9 mouse cellular contexts compared by ENCODE assay signal in genomic region chr15:79527192-79527591, GRCm38 (mm10). TPM values are rescaled to one million over a fixed set of nuclear protein-coding genes. Genes with fewer than 3 reads are reported as not detected.
A peak's percentile ranks its signal among the peaks of the same experiment; 100 is the strongest.
DNase-seq lines count a peak whose midpoint lies in the region; ATAC-seq and TF ChIP-seq lines count a peak whose summit lies in the region.
"Had no signal": no experiment of that assay in that cellular context is flagged by ENCODE, and none has a peak within 500 bp of the region (broad histone marks: within the 10 kb centered on the region; RNA-seq: fewer than 3 reads in every experiment).

No protein-coding gene starts in this region.

- no peaks in the 10 kb centered on the region for H3K4me1 ChIP-seq in heart, embryonic 10.5 days
- H3K4me1 ChIP-seq in midbrain, embryonic 12.5 days: no peaks in the 10 kb centered on the region
- H3K4me1 ChIP-seq in midbrain, postnatal 0 days (ENCODE audit: insufficient read depth, low read length): no peaks in the 10 kb centered on the region

- no peak overlapping the region for H3K9ac ChIP-seq in midbrain, embryonic 12.5 days (replicated peaks)
- no peak overlapping the region for H3K9ac ChIP-seq in midbrain, postnatal 0 days (replicated peaks; ENCODE audit: low read length, poor library complexity, severe bottlenecking)

- H3K9me3 ChIP-seq in heart, embryonic 10.5 days: no peaks in the 10 kb centered on the region
- H3K9me3 ChIP-seq in midbrain, embryonic 12.5 days: no peaks in the 10 kb centered on the region
- no peaks in the 10 kb centered on the region for H3K9me3 ChIP-seq in midbrain, postnatal 0 days (ENCODE audit: low read length)

- H3K27me3 ChIP-seq in heart, embryonic 10.5 days (ENCODE audit: insufficient read depth, poor library complexity, severe bottlenecking): no peaks in the 10 kb centered on the region
- no peaks in the 10 kb centered on the region for H3K27me3 ChIP-seq in midbrain, embryonic 12.5 days
- H3K27me3 ChIP-seq in midbrain, postnatal 0 days (ENCODE audit: insufficient read depth, low read length): no peaks in the 10 kb centered on the region

- TF ChIP-seq CTCF in midbrain, postnatal 0 days (IDR thresholded peaks at IDR 0.05): no peak

- peaks cover 82% of the 10 kb centered on the region for H3K36me3 ChIP-seq in heart, embryonic 10.5 days
- peaks cover 63% of the 10 kb centered on the region for H3K36me3 ChIP-seq in midbrain, embryonic 12.5 days
- H3K36me3 ChIP-seq in midbrain, postnatal 0 days (ENCODE audit: insufficient read depth, low read length): peaks cover 42% of the 10 kb centered on the region

- no peak overlapping the region for H3K4me2 ChIP-seq in midbrain, embryonic 12.5 days (replicated peaks)
- H3K4me2 ChIP-seq in midbrain, postnatal 0 days (ENCODE audit: low read depth, low read length, poor library complexity, severe bottlenecking): no peak overlapping the region

- peak; percentile 68 for DNase-seq in heart, embryonic 10.5 days (ENCODE audit: low spot score)
- DNase-seq in heart, postnatal 4 days: no peak
- DNase-seq in midbrain, postnatal 0 days (ENCODE audit: low spot score): no peak
- peak; percentile 79 for DNase-seq in cerebellum, adult 9-11 months
- no peak for DNase-seq in right cerebral cortex, postnatal 36 days (ENCODE audit: low spot score in 2 of 2)
- DNase-seq in spleen, adult 12 weeks (ENCODE audit: low spot score): no peak
- DNase-seq: adrenal gland, postnatal 36 days had no signal

- no peak overlapping the region for H3K4me3 ChIP-seq in heart, embryonic 10.5 days
- no peak overlapping the region for H3K4me3 ChIP-seq in midbrain, embryonic 12.5 days
- no peak overlapping the region for H3K4me3 ChIP-seq in midbrain, postnatal 0 days (ENCODE audit: low read depth, low read length)

- 0 out of 2 replicates have a peak, but pooled peaks have one; percentile 36 for ATAC-seq in midbrain, embryonic 12.5 days (ENCODE audit: low FRiP score, low read depth)
- ATAC-seq in midbrain, postnatal 0 days (ENCODE audit: low FRiP score): no peak
- 0 out of 2 replicates have a peak, but pooled peaks have one; percentile 19 for ATAC-seq in megakaryocyte progenitor cell, adult 5-6 weeks (replicated peaks; ENCODE audit: poor library complexity)

- no peak overlapping the region for H3K27ac ChIP-seq in heart, embryonic 10.5 days
- H3K27ac ChIP-seq in midbrain, embryonic 12.5 days (replicated peaks): no peak overlapping the region
- no peak overlapping the region for H3K27ac ChIP-seq in midbrain, postnatal 0 days (ENCODE audit: low read depth, low read length)

- 79% methylated on average over 4 of the region's 4 CpGs for WGBS in heart, embryonic 10.5 days
- WGBS in midbrain, embryonic 12.5 days: 76% methylated on average over 4 of the region's 4 CpGs
- 83% methylated on average over 4 of the region's 4 CpGs for WGBS in midbrain, postnatal 0 days

RNA-seq across cellular contexts. Expression of gene Kdelr3, which starts 11.0 kb away (rescaled TPM):
- 29.8 and 40.5 TPM in 2 replicates for polyA plus RNA-seq in heart, embryonic 10.5 days (2016; fragmentation: Nextera tagmentation; extraction: Ambion mirVana)
- 10 to 100 TPM; 25.4 to 25.6 TPM for total RNA-seq in heart, postnatal 4 days (2021)
- polyA plus RNA-seq in midbrain, embryonic 12.5 days (2016; fragmentation: Nextera tagmentation; extraction: Ambion mirVana): 18.2 and 26.6 TPM in 2 replicates
- 6.0 and 7.3 TPM in 2 replicates for total RNA-seq in midbrain, postnatal 0 days (2014; rRNA removed)
- 5.8 and 7.7 TPM in 2 replicates for polyA plus RNA-seq in midbrain, postnatal 0 days (2015; fragmentation: Nextera tagmentation; extraction: Ambion mirVana)
- 0.12 TPM in 1 of 2 replicates, not detected in the other for total RNA-seq in megakaryocyte progenitor cell, adult 5-6 weeks (2015)
- total RNA-seq in megakaryocyte progenitor cell, adult 5-6 weeks (2017): 0.21 and 0.30 TPM in 2 replicates

RNA-seq across cellular contexts. Expression of gene Ddx17, which starts 19.3 kb away (rescaled TPM):
- polyA plus RNA-seq in heart, embryonic 10.5 days (2016; fragmentation: Nextera tagmentation; extraction: Ambion mirVana): 33.3 and 37.5 TPM in 2 replicates
- total RNA-seq in heart, postnatal 4 days (2021): 100 to 1,000 TPM; 221 to 226 TPM
- polyA plus RNA-seq in midbrain, embryonic 12.5 days (2016; fragmentation: Nextera tagmentation; extraction: Ambion mirVana): 73.6 and 74.9 TPM in 2 replicates
- total RNA-seq in midbrain, postnatal 0 days (2014; rRNA removed): 302 and 436 TPM in 2 replicates
- polyA plus RNA-seq in midbrain, postnatal 0 days (2015; fragmentation: Nextera tagmentation; extraction: Ambion mirVana): 30.0 and 35.1 TPM in 2 replicates
- total RNA-seq in megakaryocyte progenitor cell, adult 5-6 weeks (2015): 87.0 and 97.1 TPM in 2 replicates
- total RNA-seq in megakaryocyte progenitor cell, adult 5-6 weeks (2017): 129 and 165 TPM in 2 replicates

RNA-seq across cellular contexts. Expression of gene Kcnj4, which starts 22.2 kb away (rescaled TPM):
- 0.06 TPM in 1 of 2 replicates, not detected in the other for polyA plus RNA-seq in heart, embryonic 10.5 days (2016; fragmentation: Nextera tagmentation; extraction: Ambion mirVana)
- total RNA-seq in heart, postnatal 4 days (2021): 1 to 10 TPM; 1.3 to 1.7 TPM
- not detected in 2 replicates for polyA plus RNA-seq in midbrain, embryonic 12.5 days (2016; fragmentation: Nextera tagmentation; extraction: Ambion mirVana)
- total RNA-seq in midbrain, postnatal 0 days (2014; rRNA removed): 1.7 and 2.2 TPM in 2 replicates
- polyA plus RNA-seq in midbrain, postnatal 0 days (2015; fragmentation: Nextera tagmentation; extraction: Ambion mirVana): 0.11 and 0.15 TPM in 2 replicates
- not detected in 2 replicates for total RNA-seq in megakaryocyte progenitor cell, adult 5-6 weeks (2015)
- not detected in 2 replicates for total RNA-seq in megakaryocyte progenitor cell, adult 5-6 weeks (2017)

Comparison
In these comparisons a context has a peak if more than half of its experiments do, and no peak if none do; other contexts are left out.
1. DNase-seq: peak in heart, embryonic 10.5 days (single experiment) and cerebellum, adult 9-11 months (single experiment); none in heart, postnatal 4 days (single experiment), midbrain, postnatal 0 days (single experiment), right cerebral cortex, postnatal 36 days (0 of 2) and spleen, adult 12 weeks (single experiment).